Mouse (Mus musculus): Measurements from ENCODE around the gene Faf2. TPM values are rescaled to one million over a fixed set of nuclear protein-coding genes. Genes with fewer than 3 reads are reported as not detected.

Gene Faf2
- polyA plus RNA-seq, 2 experiments = 11.0 to 31.2 TPM

DNA sequence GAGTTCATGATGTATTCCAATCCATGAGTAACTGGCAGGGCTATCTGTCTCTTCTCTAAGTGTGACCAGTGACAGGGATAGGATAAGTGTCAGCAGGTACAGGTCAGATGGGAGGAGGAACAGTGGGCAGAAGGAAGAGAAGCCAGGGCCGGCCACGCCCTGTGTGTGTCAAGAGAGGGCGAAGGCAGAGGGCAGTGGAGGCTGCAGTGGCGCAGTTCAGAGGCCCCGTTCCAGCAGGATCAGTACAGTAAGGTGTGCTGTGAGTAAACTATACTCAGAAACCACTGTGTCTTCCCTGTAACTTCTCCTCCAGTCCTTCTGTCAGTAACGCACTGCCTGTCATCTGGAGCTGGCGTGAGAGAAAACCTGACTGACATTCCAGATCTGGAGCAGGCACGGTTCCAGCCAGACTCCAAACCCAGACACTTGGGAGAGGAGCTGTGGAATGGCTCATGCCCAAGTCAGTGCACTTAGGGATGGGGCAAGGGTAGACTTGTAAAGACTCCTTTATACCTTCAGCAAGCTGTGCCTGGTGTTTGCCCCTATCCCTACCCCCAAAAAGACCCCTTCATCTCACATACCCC, 25.4 kb upstream of the Faf2 start:
- WGBS (ENCODE audit: insufficient replicate concordance) = 76% methylated on average over 8 of the region's 8 CpGs
- H3K36me3 ChIP-seq (replicated peaks; ENCODE audit: control insufficient read depth, insufficient read depth, low read depth) = peaks cover 6% of the 10 kb centered on the region
- DNase-seq (ENCODE audit: low read depth in 3 of 3, low spot score in 3 of 3) = no peak

DNA sequence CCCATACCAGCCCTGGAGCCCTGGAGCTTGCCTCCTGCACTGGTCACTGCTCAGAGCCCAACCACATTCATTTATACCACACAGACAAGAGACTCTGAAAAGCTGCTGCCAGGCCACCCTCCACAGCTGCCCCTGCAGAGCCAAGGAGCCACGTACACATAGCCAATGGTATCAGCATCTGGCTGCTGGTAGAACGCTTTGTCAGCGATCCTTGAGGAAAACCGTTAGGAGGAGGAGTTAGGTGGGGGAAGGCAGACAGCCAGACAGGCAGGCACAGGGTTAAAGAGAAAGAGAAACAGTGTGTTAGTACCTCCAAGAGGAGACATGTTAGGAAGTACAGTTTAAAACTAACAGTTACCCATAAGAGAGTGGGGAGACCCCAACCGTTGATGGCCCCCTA, 24.7 kb upstream of the Faf2 start:
- Histone ChIP-seq H3K9ac (replicated peaks) (no peak overlapping the region), H3K4me1 (replicated peaks; ENCODE audit: control insufficient read depth in 2 of 2, insufficient read depth in 2 of 2, low read length in 1 of 2) (no peaks in the 10 kb centered on the region), H3K4me3 (ENCODE audit: insufficient read depth in 1 of 2, low read depth in 2 of 2, low read length in 2 of 2) (no peak overlapping the region), H3K36me3 (replicated peaks; ENCODE audit: control insufficient read depth, insufficient read depth, low read depth) (peaks cover 6% of the 10 kb centered on the region), H3K27me3 (ENCODE audit: control insufficient read depth, insufficient read depth, low read length) (no peaks in the 10 kb centered on the region), H3K9me3 (ENCODE audit: control insufficient read depth, low read length) (no peaks in the 10 kb centered on the region), H3K27ac (no peak overlapping the region), H3K4me2 (ENCODE audit: low read depth) (no peak overlapping the region)
- 67% methylated on average over 5 of the region's 5 CpGs for WGBS (ENCODE audit: insufficient replicate concordance)
- DNase-seq (ENCODE audit: low read depth in 3 of 3, low spot score in 3 of 3) (no peak), ATAC-seq (ENCODE audit: insufficient read depth) (no peak)
- TF ChIP-seq EP300 (IDR thresholded peaks at IDR 0.05; ENCODE audit: low read depth) = no peak
- no peak for TF ChIP-seq CTCF (IDR thresholded peaks at IDR 0.05; ENCODE audit: low read depth)

More for the DNA sequence above, 25.4 kb upstream of the Faf2 start:
- Histone ChIP-seq H3K9me3 (ENCODE audit: control insufficient read depth, low read length) (no peaks in the 10 kb centered on the region), H3K4me1 (replicated peaks; ENCODE audit: control insufficient read depth in 2 of 2, insufficient read depth in 2 of 2, low read length in 1 of 2) (peaks cover 2% of the 10 kb centered on the region in 2 experiments; a peak in 2 of 4 replicates), H3K4me2 (ENCODE audit: low read depth) (no peak overlapping the region), H3K4me3 (ENCODE audit: insufficient read depth in 1 of 2, low read depth in 2 of 2, low read length in 2 of 2) (no peak overlapping the region), H3K9ac (replicated peaks) (no peak overlapping the region), H3K27ac (no peak overlapping the region), H3K27me3 (ENCODE audit: control insufficient read depth, insufficient read depth, low read length) (no peaks in the 10 kb centered on the region)
- TF ChIP-seq CTCF (IDR thresholded peaks at IDR 0.05; ENCODE audit: low read depth) (no peak), EP300 (IDR thresholded peaks at IDR 0.05; ENCODE audit: low read depth) (no peak)
- ATAC-seq (ENCODE audit: insufficient read depth) = no peak

DNA sequence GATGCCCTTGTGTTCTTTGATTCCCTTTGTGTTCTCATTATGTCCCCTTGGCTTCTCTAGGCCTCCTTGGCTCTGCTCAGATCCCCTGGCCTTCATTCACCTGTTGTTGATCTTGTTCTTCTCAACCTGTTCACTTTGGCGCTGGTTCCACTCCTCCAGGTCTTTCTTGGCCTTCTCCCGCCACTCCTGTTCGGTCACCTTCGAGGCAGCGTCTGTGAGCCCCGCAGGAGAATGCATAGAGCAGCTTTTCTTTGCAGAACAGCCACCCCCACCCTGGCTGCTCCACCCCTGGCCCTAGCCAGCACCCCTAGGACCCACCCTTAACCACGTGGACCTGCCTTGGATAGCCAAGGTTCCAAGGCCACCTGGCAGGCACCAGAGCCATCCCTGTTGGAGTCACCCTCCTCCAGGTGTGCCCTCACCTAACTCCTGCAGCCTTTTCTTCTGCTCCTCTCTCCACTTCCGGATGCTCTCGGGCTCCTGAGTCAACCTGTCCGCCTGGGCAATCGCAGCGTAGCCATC, 22.9 kb upstream of the Faf2 start:
- ATAC-seq (ENCODE audit: insufficient read depth) (no peak), DNase-seq (ENCODE audit: low read depth in 3 of 3, low spot score in 3 of 3) (no peak)
- no peak overlapping the region for H3K4me2 ChIP-seq (ENCODE audit: low read depth)
- no peak for TF ChIP-seq CTCF (IDR thresholded peaks at IDR 0.05; ENCODE audit: low read depth)
- TF ChIP-seq EP300 (IDR thresholded peaks at IDR 0.05; ENCODE audit: low read depth) = no peak
- H3K9me3 ChIP-seq (ENCODE audit: control insufficient read depth, low read length) = no peaks in the 10 kb centered on the region
- WGBS (ENCODE audit: insufficient replicate concordance) = 82% methylated on average over 12 of the region's 12 CpGs
- peaks cover 5% of the 10 kb centered on the region for H3K36me3 ChIP-seq (replicated peaks; ENCODE audit: control insufficient read depth, insufficient read depth, low read depth)
- no peak overlapping the region for H3K27ac ChIP-seq
- no peak overlapping the region for H3K9ac ChIP-seq (replicated peaks)
- H3K4me1 ChIP-seq (replicated peaks; ENCODE audit: control insufficient read depth in 2 of 2, insufficient read depth in 2 of 2, low read length in 1 of 2) = no peaks in the 10 kb centered on the region
- no peak overlapping the region for H3K4me3 ChIP-seq (ENCODE audit: insufficient read depth in 1 of 2, low read depth in 2 of 2, low read length in 2 of 2)
- H3K27me3 ChIP-seq (ENCODE audit: control insufficient read depth, insufficient read depth, low read length) = no peaks in the 10 kb centered on the region

DNA sequence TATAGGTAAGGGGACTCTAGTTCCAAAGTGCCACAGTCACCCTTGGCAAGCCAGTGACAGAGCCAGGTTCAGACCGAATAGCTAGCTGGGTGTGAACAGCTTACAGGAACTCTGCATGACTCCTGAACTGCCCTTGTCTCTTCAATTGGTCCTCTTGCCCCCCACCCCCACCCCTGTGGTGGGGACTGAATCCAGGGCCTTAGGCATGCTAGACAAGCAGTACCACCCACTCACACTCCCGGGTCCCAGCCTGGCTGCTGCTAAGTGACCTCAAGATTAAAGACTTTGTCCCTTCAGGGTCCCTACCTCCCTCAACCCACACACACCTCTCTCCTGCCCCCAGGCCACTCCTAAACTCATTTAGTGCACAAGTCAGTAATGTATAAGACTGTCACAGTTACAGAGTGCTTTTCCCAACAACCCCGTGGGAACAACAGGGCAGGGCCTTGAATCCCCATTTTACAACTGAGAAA, 18.9 kb upstream of the Faf2 start:
- H3K4me1 ChIP-seq (replicated peaks; ENCODE audit: control insufficient read depth in 2 of 2, insufficient read depth in 2 of 2, low read length in 1 of 2) = peaks cover 11% of the 10 kb centered on the region in 2 experiments
- WGBS (ENCODE audit: insufficient replicate concordance) = 68% methylated on average over 3 of the region's 3 CpGs
- DNase-seq (ENCODE audit: low read depth in 3 of 3, low spot score in 3 of 3) = no peak
- no peaks in the 10 kb centered on the region for H3K9me3 ChIP-seq (ENCODE audit: control insufficient read depth, low read length)
- no peak overlapping the region for H3K9ac ChIP-seq (replicated peaks)
- H3K36me3 ChIP-seq (replicated peaks; ENCODE audit: control insufficient read depth, insufficient read depth, low read depth) = no peaks in the 10 kb centered on the region; the same call in none of the 2 replicates
- no peak overlapping the region for H3K4me3 ChIP-seq (ENCODE audit: insufficient read depth in 1 of 2, low read depth in 2 of 2, low read length in 2 of 2)
- H3K4me2 ChIP-seq (ENCODE audit: low read depth) = no peak overlapping the region
- no peak overlapping the region for H3K27ac ChIP-seq
- TF ChIP-seq EP300 (IDR thresholded peaks at IDR 0.05; ENCODE audit: low read depth) (no peak), CTCF (IDR thresholded peaks at IDR 0.05; ENCODE audit: low read depth) (no peak)
- H3K27me3 ChIP-seq (ENCODE audit: control insufficient read depth, insufficient read depth, low read length) = no peaks in the 10 kb centered on the region
- no peak for ATAC-seq (ENCODE audit: insufficient read depth)

DNA sequence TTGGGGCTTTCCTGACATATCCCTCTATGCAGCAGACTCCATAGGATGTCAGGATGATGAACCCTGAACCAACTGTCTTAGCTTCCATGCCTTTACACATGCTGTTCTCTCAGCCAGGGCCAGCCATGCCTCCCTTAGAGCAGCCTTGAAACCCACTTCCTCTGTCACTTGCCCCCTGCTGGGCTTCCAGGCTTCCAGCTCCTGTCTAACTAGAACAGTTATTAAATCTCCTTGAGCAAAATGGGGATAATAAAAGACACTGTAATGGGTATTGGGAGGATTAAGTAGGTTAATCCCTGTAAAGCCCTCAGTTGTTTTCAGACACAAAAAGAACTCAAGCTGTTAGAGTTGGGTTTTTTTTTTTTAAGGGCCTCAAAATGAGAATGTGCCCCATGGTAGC, 18.1 kb upstream of the Faf2 start:
- Histone ChIP-seq H3K36me3 (replicated peaks; ENCODE audit: control insufficient read depth, insufficient read depth, low read depth) (no peaks in the 10 kb centered on the region; the same call in none of the 2 replicates), H3K9me3 (ENCODE audit: control insufficient read depth, low read length) (no peaks in the 10 kb centered on the region), H3K4me2 (ENCODE audit: low read depth) (no peak overlapping the region), H3K9ac (replicated peaks) (no peak overlapping the region), H3K27me3 (ENCODE audit: control insufficient read depth, insufficient read depth, low read length) (no peaks in the 10 kb centered on the region), H3K4me3 (ENCODE audit: insufficient read depth in 1 of 2, low read depth in 2 of 2, low read length in 2 of 2) (no peak overlapping the region), H3K4me1 (replicated peaks; ENCODE audit: control insufficient read depth in 2 of 2, insufficient read depth in 2 of 2, low read length in 1 of 2) (peaks cover 16 to 18% of the 10 kb centered on the region in 2 experiments), H3K27ac (no peak overlapping the region)
- DNase-seq (ENCODE audit: low read depth in 3 of 3, low spot score in 3 of 3) = no peak
- TF ChIP-seq CTCF (IDR thresholded peaks at IDR 0.05; ENCODE audit: low read depth) (no peak), EP300 (IDR thresholded peaks at IDR 0.05; ENCODE audit: low read depth) (no peak)
- ATAC-seq (ENCODE audit: insufficient read depth) = no peak

Measured in liver, embryonic 14.5 days (tissue).